Mouse (Mus musculus): ENCODE results near the gene Dnajc30.
A peak's percentile ranks its signal among the peaks of the same experiment; 100 is the strongest.
"Not testable (repeated sequence)": the region's sequence is repeated elsewhere in the genome, so short reads cannot be mapped to it uniquely, and the experiment has no call there.

The Dnajc30 gene

GRCm38 (mm10) chr5:135063629-135064381, at the start of gene Dnajc30:
TSS of gene Dnajc30 (plus strand) at chr5:135064202.
- DNase-seq: peak; percentile 96

- DNase-seq: peak; percentile 78
Measured at GRCm38 (mm10) chr5:135015497-135015896, 48.5 kb upstream of the Dnajc30 start.

- no peak for DNase-seq
Measured at GRCm38 (mm10) chr5:135016224-135016759, 47.7 kb upstream of the Dnajc30 start.

GRCm38 (mm10) chr5:135021814-135022213, 42.2 kb upstream of the Dnajc30 start:
- peak; percentile 88 for DNase-seq

- peak; percentile 80 for DNase-seq
Measured at GRCm38 (mm10) chr5:135023344-135024173, 40.4 kb upstream of the Dnajc30 start, which contains the start of gene Stx1a. TSS of gene Stx1a (plus strand) at chr5:135023482.

GRCm38 (mm10) chr5:135024665-135025224, 39.3 kb upstream of the Dnajc30 start:
- no peak for DNase-seq

- DNase-seq: no peak
Measured at GRCm38 (mm10) chr5:135025899-135026298, 38.1 kb upstream of the Dnajc30 start.

- DNase-seq: no peak
Measured at GRCm38 (mm10) chr5:135029007-135029854, 34.8 kb upstream of the Dnajc30 start.

- DNase-seq: no peak
Measured at GRCm38 (mm10) chr5:135032581-135032980, 31.4 kb upstream of the Dnajc30 start.

- no peak for DNase-seq
Measured at GRCm38 (mm10) chr5:135034593-135034992, 29.4 kb upstream of the Dnajc30 start.

- DNase-seq: peak; percentile 53
Measured at GRCm38 (mm10) chr5:135035608-135036359, 28.2 kb upstream of the Dnajc30 start.

- no peak for DNase-seq
Measured at GRCm38 (mm10) chr5:135037946-135038345, 26.1 kb upstream of the Dnajc30 start.

GRCm38 (mm10) chr5:135039541-135039940, 24.5 kb upstream of the Dnajc30 start:
- DNase-seq: no peak

- DNase-seq: no peak
Measured at GRCm38 (mm10) chr5:135040059-135040458, 23.9 kb upstream of the Dnajc30 start.

GRCm38 (mm10) chr5:135040777-135041176, 23.2 kb upstream of the Dnajc30 start:
- no peak for DNase-seq

GRCm38 (mm10) chr5:135042105-135042788, 21.8 kb upstream of the Dnajc30 start:
- no peak for DNase-seq

GRCm38 (mm10) chr5:135044575-135044974, 19.4 kb upstream of the Dnajc30 start:
- DNase-seq: no peak

GRCm38 (mm10) chr5:135048539-135048938, 15.5 kb upstream of the Dnajc30 start:
- DNase-seq: no peak

GRCm38 (mm10) chr5:135049268-135049667, 14.7 kb upstream of the Dnajc30 start:
- DNase-seq: not testable (repeated sequence)

- DNase-seq: no peak
Measured at GRCm38 (mm10) chr5:135053356-135053755, 10.6 kb upstream of the Dnajc30 start.

- DNase-seq: no peak
Measured at GRCm38 (mm10) chr5:135064382-135064766, 372 bp downstream of the Dnajc30 start.
